Mouse (Mus musculus) thymus, adult 2 months (tissue): ENCODE measurements around the gene Ttc9. TPM values are rescaled to one million over a fixed set of nuclear protein-coding genes. Genes with fewer than 3 reads are reported as not detected.

Experiments used
- DNase-seq: peaks from one replicate; pipeline ENCODE4 v3.0.0; 2021
- H3K27ac ChIP-seq: fragments of 200-500 bp; 2 replicates; pipeline ENCODE4 v1.5.1; 2012; ENCODE audit warnings: low read length, control low read depth; ENCODE audit not compliant: control insufficient read depth, insufficient read depth
- H3K27me3 ChIP-seq: fragments of 200-500 bp; 2 replicates; pipeline ENCODE4 v1.6.1; 2012; ENCODE audit warnings: mild to moderate bottlenecking, low read length, moderate library complexity, mixed read lengths; ENCODE audit not compliant: control insufficient read depth, insufficient read depth
- H3K36me3 ChIP-seq: fragments of 200-500 bp; 2 replicates; pipeline ENCODE4 v1.6.1; 2012; ENCODE audit warnings: mild to moderate bottlenecking, low read length, moderate library complexity; ENCODE audit not compliant: control insufficient read depth, insufficient read depth
- H3K4me1 ChIP-seq: fragments of 200-500 bp; replicated peaks from 2 replicates; pipeline ENCODE4 v1.6.1; 2012; ENCODE audit warnings: low read length; ENCODE audit not compliant: control insufficient read depth, insufficient read depth
- H3K4me3 ChIP-seq: fragments of 200-500 bp; 2 replicates; pipeline ENCODE4 v1.5.1; 2012; ENCODE audit warnings: mild to moderate bottlenecking, low read length, control low read depth, moderate library complexity; ENCODE audit not compliant: control insufficient read depth, insufficient read depth
- CTCF ChIP-seq: fragments of 200-500 bp; IDR thresholded peaks from 2 replicates; pipeline ENCODE4 v1.5.1; 2012; ENCODE audit warnings: mild to moderate bottlenecking, control low read depth, low read length, moderate library complexity, borderline replicate concordance; ENCODE audit not compliant: control insufficient read depth, poor library complexity, insufficient read depth; ENCODE audit errors: extremely low read depth
- POLR2A ChIP-seq: fragments of 200-500 bp; IDR thresholded peaks from 2 replicates; pipeline ENCODE4 v1.6.1; 2012; ENCODE audit warnings: mild to moderate bottlenecking, low read length, control low read depth, moderate library complexity; ENCODE audit not compliant: control insufficient read depth, poor library complexity, insufficient read depth; ENCODE audit errors: extremely low read depth
- WGBS: fragments of 180-500 bp; shearing (Covaris S2); methylation state at CpG from one replicate; pipeline ENCODE4 v1.1.7; 2018; 5-methylcytosine and 5-hydroxymethylcytosine counted together
- polyA plus RNA-seq: library from polyadenylated mRNA; depleted of rRNA; stranded (reverse); fragments of >200 nt; gene quantifications from 2 replicates; pipeline ENCODE4 v1.2.3, GENCODE M21; 2012

Ttc9 gene
- polyA plus RNA-seq, 1 experiment: 0.71 TPM

GRCm38 (mm10) chr12:81653344-81653743, 22.3 kb downstream of the Ttc9 start:
- Histone ChIP-seq H3K27me3 (no peaks in the 10 kb centered on the region), H3K36me3 (no peaks in the 10 kb centered on the region), H3K4me1 (no peaks in the 10 kb centered on the region), H3K4me3 (no peak overlapping the region), H3K27ac (no peak overlapping the region)
- WGBS: 78% methylated on average over 8 of the region's 8 CpGs
- TF ChIP-seq POLR2A (no peak), CTCF (no peak)
- DNase-seq: no peak

- no peaks in the 10 kb centered on the region for H3K27me3 ChIP-seq
- H3K4me3 ChIP-seq: no peak overlapping the region
- DNase-seq: no peak
- H3K4me1 ChIP-seq: no peaks in the 10 kb centered on the region
- WGBS: 89% methylated on average over 1 of the region's 1 CpGs
- no peaks in the 10 kb centered on the region for H3K36me3 ChIP-seq
- no peak overlapping the region for H3K27ac ChIP-seq
- TF ChIP-seq POLR2A: no peak
- TF ChIP-seq CTCF: no peak
Observed at GRCm38 (mm10) chr12:81657321-81657720, 26.3 kb downstream of the Ttc9 start.

DNA sequence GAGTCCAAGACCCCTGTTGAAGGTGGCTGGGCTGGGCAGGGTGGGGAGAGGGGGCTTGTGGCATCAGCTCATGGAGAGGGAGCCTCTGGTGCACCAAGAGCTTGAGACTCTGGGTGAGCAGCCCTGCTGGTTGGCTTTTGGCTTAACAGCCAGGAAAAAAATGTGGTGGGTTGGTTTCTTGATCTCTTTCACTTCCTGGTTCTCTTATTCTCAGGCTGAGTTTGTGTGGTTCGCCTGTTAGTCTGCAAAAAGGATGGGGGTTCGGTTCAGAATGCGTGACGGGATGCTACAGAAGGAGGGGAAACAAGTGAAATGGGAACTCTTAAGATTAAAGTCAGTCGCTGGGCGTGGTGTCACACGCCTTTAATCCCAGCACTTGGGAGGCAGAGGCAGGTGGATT, 27.0 kb downstream of the Ttc9 start:
- no peak overlapping the region for H3K4me3 ChIP-seq
- no peak overlapping the region for H3K27ac ChIP-seq
- no peaks in the 10 kb centered on the region for H3K4me1 ChIP-seq
- H3K27me3 ChIP-seq: no peaks in the 10 kb centered on the region
- no peak for DNase-seq
- 55% methylated on average over 7 of the region's 7 CpGs for WGBS
- H3K36me3 ChIP-seq: no peaks in the 10 kb centered on the region
- TF ChIP-seq CTCF (no peak), POLR2A (no peak)

- H3K27me3 ChIP-seq: no peaks in the 10 kb centered on the region
- TF ChIP-seq POLR2A: no peak
- TF ChIP-seq CTCF: no peak
- H3K36me3 ChIP-seq: no peaks in the 10 kb centered on the region
- no peak overlapping the region for H3K27ac ChIP-seq
- no peak overlapping the region for H3K4me3 ChIP-seq
- H3K4me1 ChIP-seq: no peaks in the 10 kb centered on the region
- DNase-seq: no peak
- WGBS: 87% methylated on average over 4 of the region's 4 CpGs
Observed at GRCm38 (mm10) chr12:81662076-81662475, 31.0 kb downstream of the Ttc9 start.

DNA sequence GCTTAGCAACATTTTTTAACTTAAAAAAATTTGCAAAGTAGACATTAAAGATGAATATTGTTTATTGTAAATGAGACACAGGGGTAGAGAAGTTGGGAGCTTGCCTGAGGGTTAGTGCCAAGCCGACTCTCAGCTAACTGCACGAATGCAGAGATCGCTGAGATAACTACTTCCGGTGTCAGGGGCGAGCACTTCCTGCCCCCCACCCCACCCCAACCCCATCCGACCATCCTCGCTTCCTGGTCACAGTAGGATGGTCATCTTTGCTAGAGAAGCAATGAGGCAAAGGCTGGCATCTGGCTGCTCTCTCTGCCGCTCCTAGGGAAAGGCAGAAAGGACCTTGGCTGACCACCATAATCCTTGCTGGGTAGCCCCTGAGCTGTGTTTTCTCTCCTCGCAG, 32.1 kb downstream of the Ttc9 start:
- no peak for DNase-seq
- no peak overlapping the region for H3K27ac ChIP-seq
- WGBS: 49% methylated on average over 9 of the region's 9 CpGs
- H3K4me1 ChIP-seq: no peaks in the 10 kb centered on the region
- no peaks in the 10 kb centered on the region for H3K27me3 ChIP-seq
- no peak overlapping the region for H3K4me3 ChIP-seq
- H3K36me3 ChIP-seq: no peaks in the 10 kb centered on the region
- TF ChIP-seq CTCF (no peak), POLR2A (no peak)

- no peak overlapping the region for H3K4me3 ChIP-seq
- TF ChIP-seq POLR2A (no peak), CTCF (no peak)
- no peaks in the 10 kb centered on the region for H3K27me3 ChIP-seq
- no peak for DNase-seq
- no peak overlapping the region for H3K27ac ChIP-seq
- H3K36me3 ChIP-seq: no peaks in the 10 kb centered on the region
- 90% methylated on average over 5 of the region's 5 CpGs for WGBS
- no peaks in the 10 kb centered on the region for H3K4me1 ChIP-seq
Observed at GRCm38 (mm10) chr12:81663906-81664305, 32.9 kb downstream of the Ttc9 start.

- H3K27ac ChIP-seq: no peak overlapping the region
- H3K4me3 ChIP-seq: no peak overlapping the region
- 91% methylated on average over 9 of the region's 9 CpGs for WGBS
- H3K27me3 ChIP-seq: no peaks in the 10 kb centered on the region
- no peaks in the 10 kb centered on the region for H3K4me1 ChIP-seq
- no peaks in the 10 kb centered on the region for H3K36me3 ChIP-seq
- TF ChIP-seq POLR2A (no peak), CTCF (no peak)
- no peak for DNase-seq
Observed at GRCm38 (mm10) chr12:81668406-81668805, 37.4 kb downstream of the Ttc9 start.
